Mouse (Mus musculus) macrophage (primary cell): ENCODE results near the gene Gba2. TPM values are rescaled to one million over a fixed set of nuclear protein-coding genes. Genes with fewer than 3 reads are reported as not detected.

ENCODE experiments used
- H3K27ac ChIP-seq: fragments of 350-480 bp; formaldehyde crosslinking; 2 replicates; pipeline ENCODE4 v1.9.0; 2021
- H3K36me3 ChIP-seq: fragments of 350-480 bp; formaldehyde crosslinking; 2 replicates; pipeline ENCODE4 v1.9.0; 2021; ENCODE audit errors: inconsistent target
- H3K4me3 ChIP-seq: fragments of 350-480 bp; formaldehyde crosslinking; 2 replicates; pipeline ENCODE4 v1.9.0; 2021; ENCODE audit errors: inconsistent target
- H3K79me2 ChIP-seq: fragments of 350-480 bp; formaldehyde crosslinking; 2 replicates; pipeline ENCODE4 v1.9.0; 2021; ENCODE audit errors: inconsistent target
- WGBS: methylation state at CpG from one replicate; pipeline ENCODE4 v1.1.7; 2026; ENCODE audit warnings: inconsistent platforms; ENCODE audit not compliant: missing documents; 5-methylcytosine and 5-hydroxymethylcytosine counted together
- polyA plus RNA-seq: library from polyadenylated mRNA; stranded (reverse); fragments of 250-400 nt; gene quantifications from 3 replicates; pipeline ENCODE4 v1.2.4, GENCODE M21; 2018; ENCODE audit warnings: inconsistent platforms

Gene Gba2
- polyA plus RNA-seq, 1 experiment from 2014 or later = 5.4 TPM

GRCm38 (mm10) chr4:43567140-43567539 is 11.5 kb downstream of the Gba2 start:
- H3K36me3 ChIP-seq = peaks cover 70% of the 10 kb centered on the region
- 97% methylated on average over 9 of the region's 9 CpGs for WGBS
- no peak overlapping the region for H3K4me3 ChIP-seq
- H3K79me2 ChIP-seq = peaks cover 17% of the 10 kb centered on the region
- H3K27ac ChIP-seq = no peak overlapping the region

- Histone ChIP-seq H3K79me2 (peaks cover 41% of the 10 kb centered on the region), H3K36me3 (peaks cover 53% of the 10 kb centered on the region; the same call in 1 of the 2 replicates), H3K4me3 (no peak overlapping the region), H3K27ac (no peak overlapping the region)
- 88% methylated on average over 2 of the region's 2 CpGs for WGBS
These were observed 14.4 kb downstream of the Gba2 start for GRCm38 (mm10) chr4:43564231-43564630.

- WGBS = 88% methylated on average over 4 of the region's 4 CpGs
- Histone ChIP-seq H3K4me3 (peak overlapping the region; percentile 94), H3K79me2 (peaks cover 48% of the 10 kb centered on the region), H3K27ac (peak overlapping the region; percentile 97; the same call in 1 of the 2 replicates), H3K36me3 (peaks cover 46% of the 10 kb centered on the region; the same call in 1 of the 2 replicates)
These were observed 15.1 kb downstream of the Gba2 start for GRCm38 (mm10) chr4:43563601-43563875.

- H3K79me2 ChIP-seq = peaks cover 54% of the 10 kb centered on the region
- H3K27ac ChIP-seq = peak overlapping the region; percentile 97
- H3K36me3 ChIP-seq = peaks cover 41% of the 10 kb centered on the region; the same call in 1 of the 2 replicates
- 4% methylated on average over 21 of the region's 22 CpGs for WGBS
- peak overlapping the region; percentile 94 for H3K4me3 ChIP-seq
These were observed 15.7 kb downstream of the Gba2 start for GRCm38 (mm10) chr4:43562769-43563600.

GRCm38 (mm10) chr4:43561997-43562768 is 16.5 kb downstream of the Gba2 start, which contains the start of the genes Creb3 and Tln1:
Gene Creb3 (plus strand): TSS chr4:43562332.
Gene Tln1 (minus strand): TSS chr4:43562691.
- Histone ChIP-seq H3K27ac (peak within 1 kb of the TSS; percentile 97), H3K79me2 (peaks cover 62% of the 10 kb centered on the region), H3K4me3 (peak within 1 kb of the TSS; percentile 94), H3K36me3 (peaks cover 34% of the 10 kb centered on the region; the same call in 1 of the 2 replicates)
- WGBS = under 1% methylated on average over 61 of the region's 62 CpGs

- peaks cover 68% of the 10 kb centered on the region for H3K79me2 ChIP-seq
- under 1% methylated on average over 16 of the region's 16 CpGs for WGBS
- peak overlapping the region; percentile 97 for H3K27ac ChIP-seq
- peaks cover 34% of the 10 kb centered on the region for H3K36me3 ChIP-seq
- H3K4me3 ChIP-seq = peak overlapping the region; percentile 94
These were observed 17.2 kb downstream of the Gba2 start for GRCm38 (mm10) chr4:43561436-43561996.

- WGBS = 0% methylated on average over 2 of the region's 2 CpGs
- Histone ChIP-seq H3K79me2 (peaks cover 74% of the 10 kb centered on the region), H3K36me3 (peaks cover 34% of the 10 kb centered on the region), H3K4me3 (peak overlapping the region; percentile 94), H3K27ac (peak overlapping the region; percentile 97)
These were observed 17.7 kb downstream of the Gba2 start for GRCm38 (mm10) chr4:43560976-43561375.

GRCm38 (mm10) chr4:43560243-43560611 is 18.4 kb downstream of the Gba2 start:
- peaks cover 81% of the 10 kb centered on the region for H3K79me2 ChIP-seq
- H3K27ac ChIP-seq = peak overlapping the region; percentile 97
- peak overlapping the region; percentile 94 for H3K4me3 ChIP-seq
- H3K36me3 ChIP-seq = peaks cover 33% of the 10 kb centered on the region
- 4% methylated on average over 6 of the region's 6 CpGs for WGBS

- WGBS = 3% methylated on average over 12 of the region's 13 CpGs
- Histone ChIP-seq H3K36me3 (peaks cover 33% of the 10 kb centered on the region), H3K79me2 (peaks cover 87% of the 10 kb centered on the region)
These were observed 19.0 kb downstream of the Gba2 start for GRCm38 (mm10) chr4:43559519-43560242.

GRCm38 (mm10) chr4:43558631-43559356 is 19.9 kb downstream of the Gba2 start:
- Histone ChIP-seq H3K4me3 (peak overlapping the region; percentile 94), H3K79me2 (peaks cover 90% of the 10 kb centered on the region), H3K36me3 (peaks cover 34% of the 10 kb centered on the region), H3K27ac (peak overlapping the region; percentile 97)
- 4% methylated on average over 13 of the region's 13 CpGs for WGBS

More at GRCm38 (mm10) chr4:43559519-43560242, 19.0 kb downstream of the Gba2 start:
- peak overlapping the region; percentile 97 for H3K27ac ChIP-seq
- peak overlapping the region; percentile 94 for H3K4me3 ChIP-seq

- Histone ChIP-seq H3K27ac (peak overlapping the region; percentile 97), H3K36me3 (peaks cover 41% of the 10 kb centered on the region), H3K4me3 (peak overlapping the region; percentile 94), H3K79me2 (peaks cover 90% of the 10 kb centered on the region)
- 6% methylated on average over 5 of the region's 5 CpGs for WGBS
These were observed 20.5 kb downstream of the Gba2 start for GRCm38 (mm10) chr4:43558028-43558630.

- 32% methylated on average over 7 of the region's 7 CpGs for WGBS
- Histone ChIP-seq H3K36me3 (peaks cover 63% of the 10 kb centered on the region), H3K4me3 (no peak overlapping the region), H3K27ac (peak overlapping the region; percentile 97), H3K79me2 (peaks cover 100% of the 10 kb centered on the region)
These were observed 22.7 kb downstream of the Gba2 start for GRCm38 (mm10) chr4:43555926-43556325.

- peaks cover 83% of the 10 kb centered on the region for H3K36me3 ChIP-seq
- H3K4me3 ChIP-seq = no peak overlapping the region
- H3K79me2 ChIP-seq = peaks cover 100% of the 10 kb centered on the region
- no peak overlapping the region for H3K27ac ChIP-seq
These were observed 24.8 kb downstream of the Gba2 start for GRCm38 (mm10) chr4:43553891-43554290.
